Mouse (Mus musculus): ENCODE results near the gene Myh6.

DNA sequence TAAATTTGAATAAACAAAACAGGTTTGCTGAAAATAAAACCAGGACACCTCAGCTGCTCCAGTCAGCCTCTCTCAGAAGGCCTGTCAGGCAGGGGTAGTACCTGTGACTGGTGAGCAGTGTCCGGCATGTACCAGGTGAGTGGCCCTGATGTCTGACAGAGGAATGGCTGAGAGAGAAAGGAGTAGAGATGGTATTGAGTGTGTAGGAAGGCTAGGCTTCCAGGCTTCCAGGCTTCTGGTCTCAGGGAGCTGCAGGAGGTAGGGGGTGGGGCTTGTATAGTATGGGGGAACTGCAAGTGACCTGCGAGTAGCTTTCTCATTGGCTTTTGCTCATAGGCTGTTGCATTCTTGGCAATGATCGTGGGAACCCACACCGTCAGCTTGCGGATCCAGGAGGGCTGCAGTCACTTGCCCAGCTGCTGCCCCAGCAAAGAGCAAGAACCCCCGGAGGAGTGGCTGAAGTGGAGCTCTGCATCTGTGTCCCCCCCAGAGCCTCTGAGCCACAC lies 34.0 kb downstream of the Myh6 start, which contains the start of gene Il25:
- TF ChIP-seq POLR2A (IDR thresholded peaks at IDR 0.05; ENCODE audit: low read depth, low read length), result no peak
- no peak for TF ChIP-seq CTCF (IDR thresholded peaks at IDR 0.05; ENCODE audit: borderline replicate concordance, insufficient read depth, low read length)

Data from embryonic fibroblast, embryonic 13.5 days (primary cell).